Mouse (Mus musculus): ENCODE measurements around the gene Olfr535.
"Not testable (repeated sequence)": the region's sequence is repeated elsewhere in the genome, so short reads cannot be mapped to it uniquely, and the experiment has no call there.

The Olfr535 gene

DNA sequence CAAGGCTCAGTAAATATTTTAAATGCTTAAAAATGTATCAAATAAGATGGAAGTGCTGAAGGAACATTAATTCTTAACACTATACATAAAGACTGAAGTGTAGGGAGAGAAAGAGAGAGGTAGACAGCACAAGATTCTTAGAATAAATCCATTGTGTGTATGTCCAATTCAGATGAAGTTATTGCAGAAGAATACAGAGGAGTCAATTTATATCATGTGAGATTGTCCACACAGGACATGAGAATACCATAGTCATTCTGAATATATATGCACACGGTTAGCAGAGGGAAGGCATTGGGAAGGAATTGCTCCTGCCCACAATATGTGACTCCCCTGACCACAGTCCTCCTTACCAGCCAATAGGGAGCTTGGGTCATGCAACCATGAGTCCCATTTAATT is at the start of gene Olfr535:
TSS of gene Olfr535 (plus strand) at position 301 of the 400 bp plus-strand sequence.
- DNase-seq (ENCODE audit: low read depth in 1 of 2, low spot score in 2 of 2): no peak

DNA sequence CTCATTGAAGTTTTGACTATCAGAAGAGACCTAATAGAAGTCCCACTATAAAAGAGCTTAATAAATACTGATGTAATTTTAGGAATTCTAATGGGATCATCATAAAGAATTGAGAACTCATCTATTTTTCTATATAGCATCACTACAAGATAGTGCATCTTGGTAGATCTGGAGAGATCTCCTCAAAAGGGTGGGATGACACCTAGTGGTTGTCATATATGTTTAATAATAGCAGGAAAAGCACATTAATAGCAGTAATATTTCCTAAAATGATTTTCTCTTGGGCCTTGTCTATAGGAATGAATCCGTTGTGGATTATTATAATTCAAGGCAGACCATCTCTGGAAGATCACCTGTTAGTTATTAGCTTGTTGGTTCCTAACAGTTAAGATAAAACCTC is 40.9 kb upstream of the Olfr535 start:
- no peak for DNase-seq (ENCODE audit: low read depth in 1 of 2, low spot score in 2 of 2)

GRCm38 (mm10) chr7:140463070-140463469 is 20.9 kb upstream of the Olfr535 start, which contains the start of gene Olfr533:
TSS of gene Olfr533 (plus strand) at chr7:140463370.
- not testable (repeated sequence) for DNase-seq (ENCODE audit: low read depth in 1 of 2, low spot score in 2 of 2)

GRCm38 (mm10) chr7:140477886-140478285 is 6.1 kb upstream of the Olfr535 start:
- DNase-seq (ENCODE audit: low read depth in 1 of 2, low spot score in 2 of 2): no peak

- no peak for DNase-seq (ENCODE audit: low read depth in 1 of 2, low spot score in 2 of 2)
These were observed 5.3 kb upstream of the Olfr535 start for GRCm38 (mm10) chr7:140478733-140479132.

DNA sequence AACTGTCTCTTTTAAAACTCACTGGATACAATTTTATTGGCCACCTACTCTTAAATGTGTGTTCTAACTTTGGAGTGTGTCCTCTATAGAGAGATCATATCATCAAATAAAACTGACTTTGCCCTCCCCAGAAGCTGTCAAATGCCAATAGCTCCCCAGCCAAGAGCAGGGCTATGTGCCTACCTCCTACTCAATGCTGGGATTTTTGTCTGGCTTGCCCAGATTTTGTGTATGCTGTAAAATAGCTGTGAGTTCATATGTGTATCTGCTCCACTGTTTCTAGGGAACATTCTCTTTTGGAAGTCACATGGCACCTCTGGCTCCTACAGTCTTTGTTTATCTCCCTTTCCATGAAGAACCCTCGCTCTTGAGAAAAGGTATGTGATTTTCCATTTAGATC is 5.0 kb downstream of the Olfr535 start:
- DNase-seq (ENCODE audit: low read depth in 1 of 2, low spot score in 2 of 2): no peak

GRCm38 (mm10) chr7:140494231-140494630 is 10.2 kb downstream of the Olfr535 start:
- DNase-seq (ENCODE audit: low read depth in 1 of 2, low spot score in 2 of 2): no peak

GRCm38 (mm10) chr7:140494702-140495101 is 10.7 kb downstream of the Olfr535 start:
- DNase-seq (ENCODE audit: low read depth in 1 of 2, low spot score in 2 of 2): no peak

DNA sequence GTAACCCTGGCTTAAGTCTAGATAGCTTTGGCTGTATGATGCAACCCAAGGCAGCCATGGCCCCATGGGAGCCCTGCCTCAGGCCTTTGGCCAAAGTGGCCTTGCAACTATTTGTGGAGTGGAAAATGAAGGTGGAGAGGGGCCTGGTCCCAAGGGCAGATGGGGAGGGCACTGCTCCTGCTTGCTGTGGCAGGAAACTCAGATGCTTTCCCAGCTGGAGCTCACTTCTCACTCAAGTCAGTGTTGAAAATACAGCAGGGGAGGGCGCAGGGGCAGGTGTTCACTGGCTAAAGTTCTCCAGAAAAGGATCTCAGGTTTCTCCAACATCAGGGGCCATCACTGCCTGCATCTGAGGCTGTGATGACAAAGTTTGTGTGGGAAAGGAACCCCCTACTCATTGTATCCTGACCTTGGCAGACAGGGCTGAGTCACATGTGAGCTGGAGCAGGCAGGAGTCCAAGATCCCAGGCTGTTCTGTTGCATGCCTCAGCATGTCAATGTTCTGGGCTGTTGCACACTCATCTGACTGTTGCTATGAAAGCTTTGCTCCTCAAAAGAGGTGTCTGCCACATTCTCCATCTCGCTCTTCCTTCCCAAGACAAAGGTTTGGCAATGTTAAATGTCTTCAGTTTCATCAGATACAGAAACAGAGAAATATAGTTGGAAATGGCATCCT is 23.5 kb downstream of the Olfr535 start, which contains the start of gene Olfr536:
TSS of gene Olfr536 (minus strand) at position 51 of the 676 bp plus-strand sequence.
- not testable (repeated sequence) for DNase-seq (ENCODE audit: low read depth in 1 of 2, low spot score in 2 of 2)

GRCm38 (mm10) chr7:140539746-140540145 is 55.7 kb downstream of the Olfr535 start:
- no peak for DNase-seq (ENCODE audit: low read depth in 1 of 2, low spot score in 2 of 2)
